Mouse (Mus musculus) ES-E14 (cell line): ENCODE data around the gene 9230104L09Rik.

Experiments used
- CHD2 ChIP-seq: IDR thresholded peaks from 2 replicates; pipeline ENCODE4 v1.6.1; 2014; ENCODE audit warnings: mild to moderate bottlenecking, low read depth, low read length, inconsistent platforms
- MAFK ChIP-seq: IDR thresholded peaks from 2 replicates; pipeline ENCODE4 v1.6.1; 2014; ENCODE audit warnings: mild to moderate bottlenecking, low read depth, low read length, inconsistent platforms; ENCODE audit not compliant: insufficient read depth
- ZC3H11A ChIP-seq: IDR thresholded peaks from 2 replicates; pipeline ENCODE4 v1.6.1; 2012; ENCODE audit warnings: low read depth, mild to moderate bottlenecking, inconsistent platforms, low read length, borderline replicate concordance

DNA sequence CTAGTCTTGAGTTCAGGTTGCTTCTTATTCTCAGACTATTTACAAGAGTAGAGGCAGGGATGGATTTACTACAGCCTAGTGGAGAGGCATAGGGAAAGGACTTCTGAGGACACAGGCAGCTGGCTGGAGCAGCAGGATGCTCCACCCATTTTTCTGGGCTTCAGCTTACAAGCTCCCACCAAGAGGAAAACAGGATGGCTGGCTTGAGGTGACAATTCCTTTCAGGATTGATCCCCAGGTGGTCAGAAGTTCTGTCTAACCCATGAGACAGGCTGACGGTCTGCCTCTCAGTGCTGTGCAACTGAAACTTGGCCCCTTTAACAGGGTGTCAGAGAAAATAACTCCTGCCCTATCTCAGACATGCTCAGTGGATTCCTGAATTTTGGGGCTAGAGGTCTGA, 14.4 kb upstream of the 9230104L09Rik start:
- TF ChIP-seq MAFK (no peak), ZC3H11A (no peak), CHD2 (no peak)
